Mouse (Mus musculus) left cerebral cortex, adult 8-10 months (tissue): ENCODE measurements around the gene Efnb2. TPM values are rescaled to one million over a fixed set of nuclear protein-coding genes. Genes with fewer than 3 reads are reported as not detected.

ENCODE experiments used
- DNase-seq, 2 experiments: peaks; one replicate each; pipeline ENCODE4 v3.0.0; 2022; ENCODE audit warnings: low spot score in 2 of 2
- total RNA-seq, 4 experiments: library from RNA; stranded (reverse); gene quantifications; 2 replicates each; pipeline ENCODE4 v1.2.4; 2022

Efnb2 gene
- total RNA-seq, 4 experiments from 2014 or later, result 54.0 to 68.6 (median 62.9) TPM

- DNase-seq, result no peak
Observed at GRCm38 (mm10) chr8:8655346-8656340, 5.4 kb downstream of the Efnb2 start.

GRCm38 (mm10) chr8:8653906-8654489 is 7.0 kb downstream of the Efnb2 start:
- no peak for DNase-seq

GRCm38 (mm10) chr8:8653343-8653742 is 7.7 kb downstream of the Efnb2 start:
- no peak for DNase-seq

- no peak for DNase-seq
Observed at GRCm38 (mm10) chr8:8652388-8652787, 8.7 kb downstream of the Efnb2 start.

GRCm38 (mm10) chr8:8649944-8650343 is 11.1 kb downstream of the Efnb2 start:
- peak in 1 of 2 experiments; percentile 76 for DNase-seq

GRCm38 (mm10) chr8:8649536-8649935 is 11.5 kb downstream of the Efnb2 start:
- DNase-seq, result no peak

GRCm38 (mm10) chr8:8648686-8649085 is 12.4 kb downstream of the Efnb2 start:
- DNase-seq, result no peak

- no peak for DNase-seq
Observed at GRCm38 (mm10) chr8:8647824-8648223, 13.2 kb downstream of the Efnb2 start.

GRCm38 (mm10) chr8:8647319-8647718 is 13.7 kb downstream of the Efnb2 start:
- DNase-seq, result no peak

- no peak for DNase-seq
Observed at GRCm38 (mm10) chr8:8644160-8644915, 16.7 kb downstream of the Efnb2 start.

- no peak for DNase-seq
Observed at GRCm38 (mm10) chr8:8640264-8640588, 20.8 kb downstream of the Efnb2 start.

- no peak for DNase-seq
Observed at GRCm38 (mm10) chr8:8639569-8640263, 21.3 kb downstream of the Efnb2 start.

GRCm38 (mm10) chr8:8631394-8631793 is 29.6 kb downstream of the Efnb2 start:
- no peak for DNase-seq

- DNase-seq, result no peak
Observed at GRCm38 (mm10) chr8:8624017-8624416, 37.0 kb downstream of the Efnb2 start.

- no peak for DNase-seq
Observed at GRCm38 (mm10) chr8:8623486-8623885, 37.6 kb downstream of the Efnb2 start.

- no peak for DNase-seq
Observed at GRCm38 (mm10) chr8:8622476-8622875, 38.6 kb downstream of the Efnb2 start.

GRCm38 (mm10) chr8:8622031-8622430 is 39.0 kb downstream of the Efnb2 start:
- peak in 1 of 2 experiments; percentile 42 for DNase-seq

GRCm38 (mm10) chr8:8621236-8621917 is 39.7 kb downstream of the Efnb2 start:
- DNase-seq, result no peak

- DNase-seq, result no peak
Observed at GRCm38 (mm10) chr8:8620536-8620935, 40.5 kb downstream of the Efnb2 start.
